ENCODE assay signal across 23 mouse cellular contexts in genomic region chr11:111005103-111005502, GRCm38 (mm10). TPM values are rescaled to one million over a fixed set of nuclear protein-coding genes. Genes with fewer than 3 reads are reported as not detected.
DNase-seq lines count a peak whose midpoint lies in the region; ATAC-seq and TF ChIP-seq lines count a peak whose summit lies in the region.
"Had no signal": no experiment of that assay in that cellular context is flagged by ENCODE, and none has a peak within 500 bp of the region (broad histone marks: within the 10 kb centered on the region; RNA-seq: fewer than 3 reads in every experiment).

No protein-coding gene starts in this region.

- peak; percentile 50 for DNase-seq in lung, embryonic 14.5 days
- DNase-seq in lung, adult 2 months, result no peak
- DNase-seq in lung, postnatal 0 days (ENCODE audit: low spot score), result peak; percentile 48
- DNase-seq in lung, postnatal 36 days, result no peak
- DNase-seq in lung, postnatal 10 days, result peak; percentile 34
- no peak for DNase-seq in lung, postnatal 14 days
- peak; percentile 16 for DNase-seq in retina, postnatal 1 day
- DNase-seq in retina, embryonic 14.5 days (ENCODE audit: low spot score), result no peak
- DNase-seq: adrenal gland, adult 2 months; adrenal gland, adult 8-10 months; adrenal gland, postnatal 10 days; adrenal gland, postnatal 14 days; adrenal gland, postnatal 25 days; adrenal gland, postnatal 36 days; B cell, adult 2 months; cerebellum, adult 11 months; cerebellum, adult 11-12 months had no signal

- 68% methylated on average over 3 of the region's 3 CpGs for WGBS in lung, embryonic 14.5 days
- 37% methylated on average over 3 of the region's 3 CpGs for WGBS in lung, adult 2 months
- 55% methylated on average over 3 of the region's 3 CpGs for WGBS in lung, postnatal 0 days

- ATAC-seq in lung, embryonic 14.5 days (ENCODE audit: insufficient read depth), result no peak
- ATAC-seq in lung, postnatal 0 days, result peak; percentile 67
- ATAC-seq: activated CD4-positive, CD25-positive, alpha-beta regulatory T cell, adult 4 months; CD4-positive, CD25-positive, alpha-beta regulatory T cell, adult 4 months; Patski had no signal

- no peaks in the 10 kb centered on the region for H3K9me3 ChIP-seq in lung, embryonic 14.5 days (ENCODE audit: low read depth, low read length)
- H3K9me3 ChIP-seq in lung, postnatal 0 days (ENCODE audit: low read length), result no peaks in the 10 kb centered on the region

- no peak overlapping the region for H3K9ac ChIP-seq in lung, embryonic 14.5 days
- no peak overlapping the region for H3K9ac ChIP-seq in lung, postnatal 0 days (replicated peaks; ENCODE audit: low read depth)

- peak; percentile 50; the same call in 1 of the 2 replicates for TF ChIP-seq EP300 in lung, postnatal 0 days (IDR thresholded peaks at IDR 0.05)

- H3K4me3 ChIP-seq in lung, embryonic 14.5 days (ENCODE audit: low read depth, low read length), result no peak overlapping the region
- no peak overlapping the region for H3K4me3 ChIP-seq in lung, adult 2 months (replicated peaks; ENCODE audit: extremely low read depth, low read depth, low read length)
- no peak overlapping the region for H3K4me3 ChIP-seq in lung, postnatal 0 days (ENCODE audit: low read depth, low read length)

- no peaks in the 10 kb centered on the region for H3K4me1 ChIP-seq in lung, embryonic 14.5 days (ENCODE audit: insufficient read depth)
- no peaks in the 10 kb centered on the region for H3K4me1 ChIP-seq in lung, adult 2 months (ENCODE audit: control insufficient read depth, insufficient read depth, low read length)
- no peaks in the 10 kb centered on the region for H3K4me1 ChIP-seq in lung, postnatal 0 days (ENCODE audit: insufficient read depth, low read depth, low read length)

- no peak for TF ChIP-seq POLR2A in lung, adult 2 months (IDR thresholded peaks at IDR 0.05; ENCODE audit: borderline replicate concordance, extremely low read depth, low read depth, low read length)

- no peak for TF ChIP-seq CTCF in lung, embryonic 14.5 days (IDR thresholded peaks at IDR 0.05; ENCODE audit: low read depth)
- TF ChIP-seq CTCF in lung, adult 2 months (IDR thresholded peaks at IDR 0.05; ENCODE audit: insufficient read depth, low read length), result no peak
- TF ChIP-seq CTCF in lung, postnatal 0 days (IDR thresholded peaks at IDR 0.05), result no peak

- no peak overlapping the region for H3K27ac ChIP-seq in lung, embryonic 14.5 days (ENCODE audit: low read depth)
- H3K27ac ChIP-seq in lung, postnatal 0 days (ENCODE audit: low read length), result no peak overlapping the region

- H3K36me3 ChIP-seq in lung, embryonic 14.5 days (ENCODE audit: insufficient read depth), result no peaks in the 10 kb centered on the region
- no peaks in the 10 kb centered on the region for H3K36me3 ChIP-seq in lung, postnatal 0 days (ENCODE audit: insufficient read depth, low read length)
- H3K36me3 ChIP-seq: G1E had no signal

- H3K27me3 ChIP-seq in lung, embryonic 14.5 days (ENCODE audit: insufficient read depth, low read length), result no peaks in the 10 kb centered on the region
- no peaks in the 10 kb centered on the region for H3K27me3 ChIP-seq in lung, postnatal 0 days (replicated peaks; ENCODE audit: insufficient read depth, low read length)
- H3K27me3 ChIP-seq: CH12.LX, Patski had no signal

- H3K4me2 ChIP-seq in lung, embryonic 14.5 days, result no peak overlapping the region
- no peak overlapping the region for H3K4me2 ChIP-seq in lung, postnatal 0 days (replicated peaks; ENCODE audit: low read depth, low read length)

RNA-seq across cellular contexts. Expression of gene Kcnj16, which starts 37.3 kb away (rescaled TPM):
- polyA plus RNA-seq in lung, embryonic 14.5 days (2014; fragmentation: Nextera tagmentation; extraction: Ambion mirVana), result not detected in 2 replicates
- polyA plus RNA-seq in lung, adult 2 months (2012; rRNA removed), result not detected in 2 replicates
- polyA plus RNA-seq in lung, postnatal 0 days (2015; fragmentation: Nextera tagmentation; extraction: Ambion mirVana), result not detected in 2 replicates
- polyA plus RNA-seq: adrenal gland, adult 2 months; C2C12; G1E had no signal

Comparison
In these comparisons a context has a peak if more than half of its experiments do, and no peak if none do; other contexts are left out.
1. DNase-seq: peak in lung, embryonic 14.5 days (single experiment), lung, postnatal 0 days (single experiment), lung, postnatal 10 days (single experiment) and retina, postnatal 1 day (single experiment); none in lung, adult 2 months (single experiment), lung, postnatal 36 days (single experiment), lung, postnatal 14 days (single experiment) and retina, embryonic 14.5 days (single experiment).